Mouse (Mus musculus) megakaryocyte progenitor cell, adult 5-6 weeks (primary cell): ENCODE data around the gene Zfp541. TPM values are rescaled to one million over a fixed set of nuclear protein-coding genes. Genes with fewer than 3 reads are reported as not detected.

Experiments used
- ATAC-seq: replicated peaks from 2 replicates; pipeline ENCODE4 v1.8.0; 2016; ENCODE audit warnings: mild to moderate bottlenecking, moderate TSS enrichment, inconsistent platforms; ENCODE audit not compliant: poor library complexity
- total RNA-seq, 2 experiments: library from RNA; stranded (forward) in 1 of 2; stranded (reverse) in 1 of 2; fragments of 157-497, 149-512 nt in 1 of 2; fragments of 200-1000 nt in 1 of 2; gene quantifications; 2 replicates each; pipeline versions ENCODE4 v1.2.3 to v1.2.4; 2015 to 2017

Zfp541 gene
- total RNA-seq, 2 experiments from 2014 or later, result 0.04 to 0.15 TPM

DNA sequence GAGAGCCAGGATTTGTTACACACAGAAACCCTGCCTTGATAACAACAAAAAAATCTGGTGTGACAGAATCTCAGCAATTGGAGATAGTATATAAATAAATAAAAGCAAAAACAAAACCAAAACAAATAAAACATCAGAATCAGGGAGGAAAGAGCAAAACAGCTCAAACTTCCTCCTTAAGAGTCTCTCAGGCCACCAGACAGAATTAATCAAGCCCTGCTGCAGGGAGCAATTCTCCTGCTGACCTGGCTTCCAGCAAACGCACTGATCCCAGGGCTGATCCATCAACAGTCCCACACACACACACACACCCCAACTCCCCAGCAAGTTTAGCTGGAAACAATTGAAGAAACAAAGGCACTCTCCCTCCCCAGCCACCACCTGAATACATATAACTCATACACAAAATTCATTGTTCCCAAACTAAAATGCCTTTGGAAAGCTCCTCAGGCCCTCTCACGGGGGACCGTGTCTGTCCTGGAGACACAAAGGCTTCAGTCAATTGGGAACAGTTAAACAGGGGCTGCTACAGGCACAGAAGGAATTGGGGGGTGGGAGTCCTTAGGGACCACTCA lies 17.7 kb upstream of the Zfp541 start:
- ATAC-seq, result no peak

DNA sequence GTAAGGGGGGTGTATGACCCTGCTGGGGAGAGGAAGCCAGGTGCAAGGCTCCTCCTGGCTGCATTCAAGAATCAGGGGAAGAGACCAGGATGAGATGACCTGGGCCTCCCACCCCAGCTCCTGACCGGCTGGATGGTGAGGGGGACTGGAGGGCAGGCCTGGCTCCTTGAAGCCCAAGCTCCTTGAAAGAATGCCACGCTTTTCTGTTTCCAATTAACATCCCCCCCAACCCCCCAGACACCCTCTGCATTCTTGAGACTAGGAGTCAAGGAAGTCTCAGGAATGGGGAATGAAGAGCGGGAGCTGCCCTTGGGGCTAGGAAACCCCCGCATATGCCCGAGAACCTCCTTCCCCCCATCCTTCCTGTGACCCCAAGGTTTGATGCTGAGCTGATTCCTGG lies 17.1 kb upstream of the Zfp541 start:
- ATAC-seq, result no peak

DNA sequence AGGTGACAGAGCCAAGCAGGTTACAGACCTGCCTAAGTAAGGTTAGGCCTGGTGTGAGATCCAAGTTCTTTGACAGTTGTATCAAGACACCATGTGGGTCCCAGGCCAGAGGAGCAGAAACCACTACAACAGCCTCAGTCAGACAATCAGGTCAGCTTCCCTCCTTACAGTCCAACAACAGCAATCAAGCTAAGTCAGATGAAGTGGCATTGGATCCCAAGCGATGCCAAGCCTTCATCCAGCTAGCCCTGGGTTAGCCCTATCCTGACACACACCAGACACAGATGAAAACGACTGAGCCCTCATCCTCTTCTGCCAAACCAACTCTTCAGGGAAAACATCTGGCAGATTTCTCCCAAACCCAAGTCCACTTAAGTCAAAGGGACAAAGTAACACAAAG lies 16.1 kb upstream of the Zfp541 start:
- no peak for ATAC-seq

DNA sequence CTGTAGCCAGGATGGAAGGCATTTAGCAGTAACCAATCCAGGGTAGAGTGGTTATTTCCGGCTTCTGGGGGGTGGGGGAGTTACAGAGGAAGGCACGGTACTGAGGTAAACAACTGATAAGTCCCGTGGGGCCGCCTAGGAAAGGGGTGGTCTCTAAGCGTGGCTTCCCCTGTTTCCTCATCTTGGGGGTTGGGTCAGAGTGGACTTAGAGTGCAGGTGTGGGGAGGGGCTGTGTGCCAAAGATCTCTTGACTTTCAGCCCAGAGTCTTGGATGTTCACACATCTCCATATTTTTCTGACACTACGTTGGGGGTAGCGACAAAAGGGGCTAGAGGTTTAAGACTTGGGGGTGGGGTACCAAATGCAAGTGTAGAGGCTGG lies 15.5 kb upstream of the Zfp541 start:
- ATAC-seq, result peak; percentile 30

DNA sequence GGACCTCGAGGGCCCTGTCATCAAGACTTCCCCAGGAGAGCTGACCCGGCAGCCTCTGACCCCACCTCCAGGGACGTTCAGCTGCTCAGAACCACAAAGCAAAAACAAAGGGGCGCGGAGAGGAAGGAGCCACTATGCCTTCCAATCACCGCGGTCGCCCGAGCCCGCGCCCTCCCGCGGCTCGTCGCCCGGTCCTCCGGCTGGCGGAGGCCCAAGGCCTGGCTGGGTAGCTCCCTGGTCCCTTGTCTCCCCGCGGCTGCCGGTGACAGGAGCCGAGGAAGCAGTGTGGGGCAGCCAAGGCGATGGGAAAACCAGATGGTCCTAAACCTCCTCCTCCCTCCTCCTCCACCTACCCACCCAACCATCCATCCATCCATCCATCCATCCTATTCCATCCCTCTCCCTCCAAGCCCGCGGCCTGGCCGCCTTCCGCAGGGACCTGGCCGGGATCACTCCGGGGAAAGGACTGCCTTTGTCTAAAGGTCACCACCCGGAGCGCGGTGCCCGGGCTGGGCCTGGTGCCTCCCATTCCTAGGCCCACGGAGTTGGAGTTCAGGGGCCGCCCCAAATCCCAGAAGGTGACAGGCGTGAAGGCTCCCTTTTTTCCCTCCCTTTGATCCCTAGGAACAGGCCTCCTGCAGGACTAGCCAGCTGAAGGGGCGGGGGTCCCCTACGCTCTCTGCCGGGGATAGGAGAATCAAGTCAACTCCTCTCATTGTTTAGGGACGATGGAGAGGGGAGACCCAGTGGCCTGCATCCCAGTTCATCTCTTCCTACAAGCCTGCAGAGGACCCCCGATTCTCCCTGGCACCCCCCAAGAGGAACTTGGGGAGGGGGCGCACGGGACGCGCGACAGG lies 14.9 kb upstream of the Zfp541 start:
- ATAC-seq, result peak; percentile 42

DNA sequence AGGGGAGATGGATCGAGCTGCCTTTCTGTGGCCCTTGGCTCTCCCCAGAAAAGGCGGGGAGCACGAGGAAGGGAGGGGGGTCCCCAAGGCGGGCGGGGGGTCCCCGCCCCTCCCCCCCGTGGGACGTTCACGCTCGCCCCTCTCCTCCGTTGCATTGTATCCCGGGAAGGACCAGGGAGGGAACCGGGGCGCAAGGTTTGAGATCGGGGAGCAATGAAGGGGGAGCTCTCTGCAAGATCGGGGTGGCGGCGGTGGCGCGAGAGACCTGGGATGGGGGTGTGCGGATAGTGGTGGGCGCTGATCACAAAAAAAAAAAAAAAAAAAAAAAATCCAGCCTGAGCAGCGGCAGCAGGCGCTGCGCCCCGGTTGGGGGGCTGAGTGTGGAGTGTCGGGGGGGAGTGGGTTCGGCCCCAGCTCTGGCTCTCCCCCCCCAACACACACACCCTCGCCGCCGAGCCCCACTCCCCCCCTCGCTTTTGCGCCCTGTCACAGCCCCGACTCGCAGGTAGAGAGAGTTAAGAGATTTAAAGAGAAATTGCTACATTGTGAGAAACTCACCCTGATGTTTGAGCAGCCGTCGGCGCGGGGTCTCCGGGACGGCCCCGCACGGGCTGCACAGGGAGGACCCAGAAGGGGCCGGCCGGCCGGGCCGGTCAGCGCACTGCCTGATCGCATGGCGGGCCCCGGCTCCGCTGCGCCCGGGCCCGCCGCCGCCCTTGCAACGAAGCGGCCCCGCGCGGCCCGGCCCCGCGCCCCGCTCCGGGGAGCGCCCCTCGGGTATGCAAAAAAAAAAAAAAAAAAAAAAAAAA lies 14.1 kb upstream of the Zfp541 start, which contains the start of gene Bicra:
TSS of gene Bicra (minus strand) at position 584 of the 809 bp plus-strand sequence.
- ATAC-seq, result peak; percentile 8; the same call in 1 of the 2 replicates

DNA sequence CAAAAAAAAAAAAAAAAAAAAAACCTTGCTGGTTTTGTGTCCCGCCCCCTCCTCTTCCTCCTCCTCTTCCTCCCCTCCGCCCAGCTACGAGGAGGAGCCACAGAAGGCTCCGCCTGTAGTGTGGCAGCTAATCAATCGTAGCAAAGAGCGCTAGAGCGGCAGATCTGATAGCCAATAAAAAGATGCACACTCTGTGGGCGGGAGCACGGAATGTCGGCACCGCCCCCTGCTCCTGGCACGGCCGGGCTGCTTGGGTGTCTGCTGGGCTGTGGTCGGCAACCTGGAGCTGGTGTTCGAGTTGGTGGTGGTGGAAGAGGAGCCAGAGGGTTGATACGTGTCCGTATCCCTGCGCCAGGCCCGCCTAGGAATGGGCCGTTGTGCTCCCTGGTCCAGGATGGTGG lies 13.4 kb upstream of the Zfp541 start:
- peak; percentile 57 for ATAC-seq

DNA sequence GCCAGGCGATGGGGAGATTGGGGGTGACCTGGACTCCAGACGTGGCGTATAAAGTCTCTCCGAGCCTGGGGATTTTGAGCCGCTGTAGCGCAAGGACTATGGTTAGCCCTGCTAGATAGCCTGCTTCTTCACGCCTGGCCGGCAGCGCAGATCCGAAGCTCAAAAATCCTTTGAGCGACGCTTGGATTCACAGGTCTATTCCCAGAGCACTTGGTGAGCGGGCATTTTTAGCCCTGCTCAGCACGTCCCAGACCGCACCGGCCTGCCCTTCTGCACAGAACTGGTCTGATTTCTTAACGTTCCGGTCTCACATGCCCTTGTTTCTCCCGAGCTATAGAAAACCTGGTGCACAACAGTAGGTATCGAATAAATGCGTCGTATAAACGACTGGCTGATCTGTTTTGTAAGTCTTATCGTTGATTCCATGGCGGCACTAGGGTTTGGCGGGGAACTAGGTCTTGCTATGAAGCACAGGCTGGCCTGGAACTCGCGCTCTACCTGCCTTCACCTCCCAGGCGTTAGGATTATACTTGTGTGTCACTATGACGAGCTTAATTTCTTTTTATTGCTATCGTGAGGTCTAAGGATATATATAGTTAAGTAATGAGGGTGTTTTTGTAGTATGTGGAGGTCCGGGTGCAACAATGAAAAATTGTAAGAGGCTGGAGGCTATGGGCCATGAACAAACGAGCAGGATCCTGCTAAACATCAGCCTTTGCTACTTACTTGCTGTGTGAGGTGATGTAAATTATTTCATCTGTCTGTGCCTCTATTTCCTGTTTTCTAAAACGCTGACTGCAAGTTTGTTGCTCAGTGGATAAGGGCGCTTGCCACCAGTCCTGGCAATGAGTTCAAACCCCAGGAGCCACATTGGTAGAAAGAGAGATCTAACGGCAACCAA lies 12.7 kb upstream of the Zfp541 start:
- no peak for ATAC-seq

DNA sequence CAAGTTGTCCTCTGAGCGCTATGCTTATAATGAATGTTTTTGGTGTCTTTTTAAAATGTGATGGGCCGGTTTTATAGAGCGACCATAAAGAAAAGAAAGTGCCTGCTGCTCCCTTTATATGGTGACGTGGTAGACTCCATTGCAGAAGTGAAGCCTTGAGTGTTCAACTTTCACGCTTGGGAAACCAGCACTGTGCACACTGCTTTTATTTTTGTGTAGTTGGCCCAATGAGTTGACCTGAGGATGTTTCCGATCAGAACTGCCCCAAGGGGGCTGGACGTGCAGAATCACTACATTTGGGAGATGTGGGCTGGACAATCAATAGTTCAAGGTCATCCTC lies 12.1 kb upstream of the Zfp541 start:
- no peak for ATAC-seq

DNA sequence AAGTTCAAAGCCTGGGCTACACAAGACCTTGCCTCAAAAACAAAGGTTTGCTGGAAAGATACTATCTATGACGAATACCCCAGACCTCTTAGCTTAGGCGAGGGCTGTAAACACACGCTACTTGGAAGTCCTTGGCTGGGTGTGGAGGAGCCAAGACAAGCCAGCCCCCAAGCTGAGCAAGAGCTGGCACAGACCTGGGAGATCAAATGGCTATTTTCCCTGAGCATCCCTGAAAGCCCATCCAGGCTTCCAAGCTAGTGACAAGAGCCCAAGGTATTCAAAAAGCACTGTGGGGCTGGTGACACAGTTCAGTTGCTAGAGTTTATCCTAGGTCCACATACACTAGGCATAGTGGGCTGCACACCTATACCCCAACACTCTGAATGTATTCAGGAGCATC lies 11.0 kb upstream of the Zfp541 start:
- ATAC-seq, result no peak

DNA sequence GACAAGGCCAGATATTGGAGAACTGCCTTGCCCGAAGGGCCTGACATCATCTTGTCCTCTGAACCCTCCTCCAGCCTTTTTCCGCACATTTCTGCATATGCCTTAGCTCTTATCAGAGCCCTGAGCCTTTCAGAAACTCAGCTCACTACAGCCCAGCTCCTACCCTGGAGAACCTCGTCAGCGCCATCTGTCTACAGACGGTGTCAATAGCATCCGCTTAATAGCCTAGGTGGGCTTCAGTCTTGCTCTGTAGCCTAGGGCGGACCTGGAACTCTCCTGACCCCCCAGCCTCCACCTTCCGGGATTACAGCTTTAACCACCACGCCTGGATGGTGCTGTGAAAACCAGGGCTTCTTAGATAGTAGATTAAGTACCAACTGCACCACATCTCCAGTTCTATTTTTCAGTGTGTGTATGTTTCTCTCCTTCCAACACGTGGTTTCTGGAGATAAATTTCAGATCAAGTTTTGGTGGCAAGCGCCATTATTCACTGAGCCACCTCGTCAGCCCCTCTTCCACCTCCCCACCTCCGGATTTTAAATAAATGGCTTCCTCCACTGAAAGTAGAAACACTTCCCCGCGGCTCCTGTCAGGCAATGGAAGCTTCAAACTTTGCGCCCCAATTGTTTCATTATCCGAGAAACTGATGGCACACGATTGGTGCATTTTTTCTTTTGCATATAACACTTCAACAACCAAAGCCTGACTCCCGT lies 9.6 kb upstream of the Zfp541 start:
- ATAC-seq, result peak; percentile 46

DNA sequence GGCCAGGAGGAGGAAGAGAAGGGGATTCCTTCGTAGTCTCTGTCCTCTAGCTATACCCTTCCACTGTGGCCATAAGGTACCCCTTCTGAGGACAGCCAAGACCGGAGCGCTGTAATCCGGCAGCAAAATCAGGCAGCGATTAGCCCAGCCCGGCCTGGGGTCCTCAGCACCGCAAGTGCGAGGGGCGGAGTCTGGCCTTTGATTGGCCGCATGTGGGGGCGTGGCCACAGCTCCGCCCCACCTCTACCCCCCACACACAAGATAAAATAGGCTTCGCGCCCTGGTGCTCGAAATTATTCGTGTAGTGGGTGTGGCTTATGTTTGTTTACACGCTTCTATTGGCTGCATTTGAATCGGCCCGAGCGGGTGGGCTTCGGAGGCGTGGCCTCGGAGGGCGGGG lies 8.9 kb upstream of the Zfp541 start:
- peak; percentile 56 for ATAC-seq

DNA sequence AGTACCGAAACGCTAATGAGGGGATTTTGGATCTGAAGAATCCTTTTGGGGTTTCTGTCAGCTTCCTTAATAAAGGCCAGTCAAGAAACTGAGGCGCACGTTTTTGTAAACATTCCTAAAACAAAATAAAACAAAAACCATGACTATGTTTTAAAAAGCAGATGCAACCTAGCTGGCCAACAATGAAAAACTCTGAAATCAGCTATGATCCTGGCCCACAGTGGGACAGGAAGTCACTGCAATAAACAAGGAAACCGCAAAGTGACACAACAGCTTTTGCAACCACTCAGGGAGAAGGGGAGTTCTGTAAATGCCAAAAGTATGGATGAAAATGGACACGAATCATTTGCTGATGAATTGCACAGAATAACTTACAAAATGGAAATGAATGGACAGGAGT lies 8.5 kb upstream of the Zfp541 start:
- ATAC-seq, result peak; percentile 17

DNA sequence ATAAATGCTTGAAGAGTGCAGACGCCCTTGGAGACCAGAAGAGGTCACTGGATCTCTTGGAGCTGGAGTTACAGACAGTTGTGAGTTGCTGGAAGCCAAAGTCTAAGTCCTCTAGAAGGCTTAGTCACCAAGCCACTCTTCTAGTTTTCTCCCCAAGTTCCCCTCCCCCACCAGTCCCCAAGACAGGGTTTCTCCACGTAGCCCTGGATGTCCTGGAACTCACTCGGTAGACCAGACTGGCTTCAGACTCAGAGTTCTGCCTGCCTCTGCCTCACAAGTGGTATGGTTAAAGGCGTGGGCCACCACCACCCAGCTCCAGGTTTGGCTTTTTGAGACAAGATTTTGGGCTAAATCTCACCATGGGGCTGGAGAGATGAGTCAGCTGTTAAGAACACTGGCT lies 6.6 kb upstream of the Zfp541 start:
- ATAC-seq, result no peak

DNA sequence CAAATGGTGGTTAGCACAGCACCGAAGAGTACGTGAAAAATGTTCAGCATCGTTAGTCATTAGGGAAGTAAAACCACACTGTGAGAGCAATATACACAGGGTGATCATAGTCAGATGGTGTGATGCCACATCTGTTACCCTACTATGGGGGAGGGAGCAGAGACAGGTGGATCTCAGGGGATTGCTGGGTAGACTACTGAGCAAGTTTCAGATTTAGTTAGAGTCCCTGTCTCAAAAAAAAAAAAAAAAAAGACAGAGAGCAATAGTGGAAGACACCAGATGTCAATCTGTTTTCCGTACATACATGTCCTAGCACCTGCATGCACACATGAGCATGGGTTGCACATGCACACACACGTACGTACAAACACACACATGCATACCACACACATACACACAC lies 5.9 kb upstream of the Zfp541 start:
- ATAC-seq, result no peak

DNA sequence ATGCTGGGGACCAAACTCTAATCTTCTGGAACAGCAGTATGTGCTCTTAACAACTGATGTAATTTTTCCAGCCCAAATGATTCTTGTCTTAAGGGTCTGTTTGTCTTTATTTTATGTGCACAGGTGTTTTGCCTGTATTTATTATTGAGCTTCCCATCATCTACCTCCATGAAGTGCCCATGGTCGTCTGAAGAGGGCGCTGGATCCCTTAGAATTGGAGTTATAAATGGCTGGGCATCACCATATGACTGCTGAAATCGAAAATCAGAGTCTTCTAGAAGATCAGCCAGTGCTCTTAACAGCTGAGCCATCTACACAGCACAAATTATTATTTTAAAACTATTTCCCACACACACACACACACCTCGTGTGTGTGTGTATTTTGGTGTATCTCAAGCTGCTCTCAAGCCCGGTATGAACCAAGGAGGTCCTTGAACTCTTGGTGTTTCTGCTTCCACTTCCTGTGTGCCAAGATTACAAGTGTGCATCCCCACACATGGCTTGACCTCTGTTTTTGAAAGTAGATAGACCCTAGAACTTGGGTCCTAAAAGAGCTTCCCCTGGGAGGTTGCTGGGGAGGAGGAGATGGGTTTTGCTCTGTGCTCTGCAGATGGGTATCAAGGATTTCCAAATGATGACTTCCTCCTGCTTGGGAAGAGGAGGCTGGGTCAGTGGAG lies 5.0 kb upstream of the Zfp541 start:
- ATAC-seq, result no peak

DNA sequence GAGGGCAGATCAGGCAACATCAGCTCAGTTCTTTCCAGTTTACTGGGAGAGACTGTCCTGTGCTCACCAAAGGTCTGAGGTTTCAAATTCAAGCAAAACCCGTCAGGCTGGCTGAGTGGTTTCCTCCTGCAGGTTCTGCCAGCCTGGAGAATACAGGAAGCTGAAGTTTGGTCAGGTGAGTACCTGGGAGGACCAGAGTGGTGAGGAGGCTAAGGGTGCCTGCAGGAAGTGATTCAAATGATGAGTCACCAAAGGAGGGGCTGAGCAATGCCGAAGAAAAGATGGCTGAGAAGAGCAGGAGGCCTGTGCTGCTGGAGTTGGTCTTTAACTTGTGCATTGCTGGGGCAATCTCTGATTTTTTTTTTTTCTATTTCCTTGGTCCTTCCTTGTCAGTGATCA lies 4.5 kb upstream of the Zfp541 start:
- ATAC-seq, result peak; percentile 10; the same call in 1 of the 2 replicates

DNA sequence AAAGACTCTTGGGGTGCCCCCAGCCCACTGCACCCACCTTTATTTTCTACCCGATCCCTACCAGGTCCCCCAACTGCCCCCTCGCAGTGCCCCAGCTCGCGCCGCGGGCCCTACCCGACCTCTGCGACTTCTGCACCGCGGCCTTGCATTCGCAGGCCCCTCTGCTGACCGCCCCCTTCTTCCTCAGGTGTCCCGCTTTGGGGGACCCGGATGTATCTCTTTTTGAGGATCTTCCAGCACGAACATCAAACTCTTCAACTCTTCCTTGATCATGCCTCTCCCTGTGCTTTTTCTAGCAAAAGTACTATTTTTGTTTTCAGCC lies 446 bp downstream of the Zfp541 start:
- no peak for ATAC-seq

DNA sequence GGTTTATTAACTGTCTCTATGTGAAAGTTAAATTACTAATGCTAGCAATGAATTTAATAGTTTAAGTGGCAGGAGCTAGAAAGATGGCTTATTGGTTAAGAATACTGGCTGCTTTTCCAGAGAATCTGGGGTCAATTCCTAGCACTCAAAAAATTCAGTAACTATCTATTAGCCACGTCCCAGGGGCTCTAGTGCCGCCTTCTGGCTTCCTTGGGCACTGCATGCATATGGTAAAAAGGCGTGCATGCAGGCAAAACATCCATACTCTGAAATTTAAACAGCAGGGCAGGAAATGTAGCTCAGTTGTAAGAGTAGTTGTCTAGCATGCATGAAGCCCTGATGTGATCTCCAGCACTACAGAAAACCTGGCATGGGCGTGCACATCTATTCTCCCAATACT lies 1.9 kb downstream of the Zfp541 start:
- peak; percentile 74; the same call in 1 of the 2 replicates for ATAC-seq

DNA sequence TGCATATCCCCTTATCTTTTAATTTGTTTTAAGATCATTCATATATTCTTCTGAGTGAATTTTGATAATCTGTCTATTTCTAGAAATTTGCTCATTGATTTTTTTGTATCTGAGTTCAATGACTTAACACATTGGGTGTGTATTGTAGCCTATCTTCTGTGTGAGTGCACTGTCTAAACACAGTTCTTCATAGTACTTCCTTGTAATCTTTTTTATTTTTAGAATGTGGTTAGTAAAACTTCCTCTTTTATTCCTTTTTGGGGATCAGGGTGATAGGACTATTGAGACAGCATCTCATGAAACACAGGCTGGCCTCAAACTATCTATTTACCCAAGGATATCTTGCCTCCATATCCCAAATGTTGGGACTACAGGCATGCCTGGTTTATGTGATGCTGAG lies 9.2 kb downstream of the Zfp541 start:
- ATAC-seq, result peak; percentile 94
